Mouse (Mus musculus) heart, adult 2 months (tissue): ENCODE results near the gene Vnn1. TPM values are rescaled to one million over a fixed set of nuclear protein-coding genes. Genes with fewer than 3 reads are reported as not detected.

Source experiments
- DNase-seq, 2 experiments: peaks; one replicate each; pipeline ENCODE4 v3.0.0; 2021
- H3K27ac ChIP-seq: fragments of 200-600 bp; 2 replicates; pipeline ENCODE4 v1.8.1; 2022
- H3K27me3 ChIP-seq: fragments of 200-500 bp; 2 replicates; pipeline ENCODE4 v1.6.1; 2012; ENCODE audit warnings: mild to moderate bottlenecking, low read length, inconsistent platforms, mixed read lengths; ENCODE audit not compliant: control insufficient read depth, insufficient read depth
- H3K36me3 ChIP-seq: fragments of 200-500 bp; 2 replicates; pipeline ENCODE4 v1.6.1; 2012; ENCODE audit warnings: low read length, inconsistent platforms; ENCODE audit not compliant: control insufficient read depth, insufficient read depth
- H3K4me1 ChIP-seq: fragments of 200-500 bp; 2 replicates; pipeline ENCODE4 v1.6.1; 2011; ENCODE audit warnings: low read length; ENCODE audit not compliant: control insufficient read depth, insufficient read depth
- H3K4me3 ChIP-seq: fragments of 200-600 bp; 2 replicates; pipeline ENCODE4 v1.8.1; 2022
- H3K79me2 ChIP-seq: fragments of 200-500 bp; replicated peaks from 2 replicates; pipeline ENCODE4 v1.6.1; 2012; ENCODE audit warnings: mild to moderate bottlenecking, inconsistent platforms, low read length, moderate library complexity, mixed read lengths; ENCODE audit not compliant: control insufficient read depth, insufficient read depth
- H3K9ac ChIP-seq: fragments of 200-500 bp; 2 replicates; pipeline ENCODE4 v1.6.1; 2012; ENCODE audit warnings: low read depth, mild to moderate bottlenecking, control low read depth, inconsistent platforms, low read length, mixed read lengths
- CTCF ChIP-seq: fragments of 200-600 bp; IDR thresholded peaks from 2 replicates; pipeline ENCODE4 v1.8.1; 2022; ENCODE audit warnings: antibody characterized with exemption, mild to moderate bottlenecking, moderate library complexity
- EP300 ChIP-seq: fragments of 200-500 bp; IDR thresholded peaks from 2 replicates; pipeline ENCODE4 v1.6.1; 2011; ENCODE audit warnings: low read depth, low read length, control low read depth; ENCODE audit not compliant: insufficient read depth
- POLR2A ChIP-seq: fragments of 200-500 bp; IDR thresholded peaks from 2 replicates; pipeline ENCODE4 v1.6.1; 2011; ENCODE audit warnings: mild to moderate bottlenecking, low read depth, low read length, control low read depth; ENCODE audit not compliant: insufficient read depth
- WGBS: fragments of 180-500 bp; shearing (Covaris S2); methylation state at CpG from one replicate; pipeline ENCODE4 v1.1.7; 2018; 5-methylcytosine and 5-hydroxymethylcytosine counted together
- intact Hi-C: fragments of 180-260 bp; cut with DNase I; formaldehyde crosslinking; loops from one replicate; pipeline ENCODE4 v1.15.1; 2025
- polyA plus RNA-seq: library from polyadenylated mRNA; depleted of rRNA; stranded (reverse); fragments of >200 nt; gene quantifications from 2 replicates; pipeline ENCODE4 v1.2.3, GENCODE M21; 2012
- total RNA-seq, 2 experiments: library from RNA; stranded (reverse); gene quantifications; 2 replicates each; pipeline ENCODE4 v1.2.3; 2021

Gene Vnn1
- total and polyA plus RNA-seq, 3 experiments: 0.30 to 0.62 (median 0.31) TPM

GRCm38 (mm10) chr10:23884910-23885309, 9.6 kb upstream of the Vnn1 start:
- no peak for TF ChIP-seq POLR2A
- no peak for TF ChIP-seq CTCF
- no peak for TF ChIP-seq EP300
- intact Hi-C loops: no loop called here
- no peak for DNase-seq
- Histone ChIP-seq H3K4me3 (no peak overlapping the region), H3K4me1 (no peaks in the 10 kb centered on the region), H3K79me2 (no peaks in the 10 kb centered on the region), H3K9ac (no peak overlapping the region), H3K36me3 (no peaks in the 10 kb centered on the region), H3K27me3 (no peaks in the 10 kb centered on the region), H3K27ac (no peak overlapping the region)
- 86% methylated on average over 1 of the region's 1 CpGs for WGBS

GRCm38 (mm10) chr10:23886060-23886459, 8.4 kb upstream of the Vnn1 start:
- Histone ChIP-seq H3K79me2 (no peaks in the 10 kb centered on the region), H3K4me1 (no peaks in the 10 kb centered on the region), H3K27me3 (no peaks in the 10 kb centered on the region), H3K9ac (no peak overlapping the region), H3K27ac (no peak overlapping the region), H3K36me3 (no peaks in the 10 kb centered on the region), H3K4me3 (no peak overlapping the region)
- no peak for DNase-seq
- TF ChIP-seq POLR2A (no peak), EP300 (no peak), CTCF (no peak)
- intact Hi-C loops: no loop called here
- WGBS: 74% methylated on average over 3 of the region's 3 CpGs

GRCm38 (mm10) chr10:23892987-23893386, 1.5 kb upstream of the Vnn1 start:
- TF ChIP-seq CTCF (no peak), EP300 (no peak), POLR2A (no peak)
- no peak for DNase-seq
- Histone ChIP-seq H3K4me3 (no peak overlapping the region), H3K9ac (no peak overlapping the region), H3K27me3 (no peaks in the 10 kb centered on the region), H3K79me2 (no peaks in the 10 kb centered on the region), H3K27ac (no peak overlapping the region), H3K36me3 (no peaks in the 10 kb centered on the region), H3K4me1 (peaks cover 2% of the 10 kb centered on the region; the same call in 1 of the 2 replicates)
- 91% methylated on average over 1 of the region's 1 CpGs for WGBS
- intact Hi-C loops: no loop called here

- no peak overlapping the region for H3K9ac ChIP-seq
- TF ChIP-seq POLR2A (no peak), CTCF (no peak), EP300 (no peak)
- no peaks in the 10 kb centered on the region for H3K79me2 ChIP-seq
- H3K4me1 ChIP-seq: peaks cover 2% of the 10 kb centered on the region; the same call in 1 of the 2 replicates
- 71% methylated on average over 7 of the region's 7 CpGs for WGBS
- no peak overlapping the region for H3K4me3 ChIP-seq
- DNase-seq: no peak
- H3K36me3 ChIP-seq: no peaks in the 10 kb centered on the region
- H3K27me3 ChIP-seq: no peaks in the 10 kb centered on the region
- intact Hi-C loops: no loop called here
- H3K27ac ChIP-seq: no peak overlapping the region
Observed at GRCm38 (mm10) chr10:23895376-23895775, 888 bp downstream of the Vnn1 start.

- H3K27ac ChIP-seq: no peak overlapping the region
- H3K36me3 ChIP-seq: no peaks in the 10 kb centered on the region
- no peak overlapping the region for H3K9ac ChIP-seq
- H3K27me3 ChIP-seq: no peaks in the 10 kb centered on the region
- H3K79me2 ChIP-seq: no peaks in the 10 kb centered on the region
- TF ChIP-seq EP300: no peak
- no peak for TF ChIP-seq POLR2A
- TF ChIP-seq CTCF: no peak
- no peak for DNase-seq
- WGBS: 91% methylated on average over 3 of the region's 3 CpGs
- H3K4me1 ChIP-seq: no peaks in the 10 kb centered on the region
- intact Hi-C loops: no loop called here
- no peak overlapping the region for H3K4me3 ChIP-seq
Observed at GRCm38 (mm10) chr10:23901119-23901518, 6.6 kb downstream of the Vnn1 start.

- Histone ChIP-seq H3K4me3 (no peak overlapping the region), H3K4me1 (no peaks in the 10 kb centered on the region), H3K79me2 (no peaks in the 10 kb centered on the region), H3K27me3 (no peaks in the 10 kb centered on the region), H3K9ac (no peak overlapping the region), H3K36me3 (no peaks in the 10 kb centered on the region), H3K27ac (no peak overlapping the region)
- intact Hi-C loops: no loop called here
- 89% methylated on average over 1 of the region's 1 CpGs for WGBS
- TF ChIP-seq EP300: no peak
- no peak for DNase-seq
Observed at GRCm38 (mm10) chr10:23905661-23906060, 11.2 kb downstream of the Vnn1 start.
